Mouse (Mus musculus) colon, adult 2 months (tissue): ENCODE results near the gene Rras2. TPM values are rescaled to one million over a fixed set of nuclear protein-coding genes. Genes with fewer than 3 reads are reported as not detected.

Experiments used
- polyA plus RNA-seq: library from polyadenylated mRNA; depleted of rRNA; stranded (reverse); fragments of >200 nt; gene quantifications from 2 replicates; pipeline ENCODE4 v1.2.3, GENCODE M21; 2012; rRNA removed

The Rras2 gene
- polyA plus RNA-seq, result 24.5 and 30.6 TPM in 2 replicates

GRCm38 (mm10) chr7:114117444-114117905 lies at the start of gene Rras2:
Gene Rras2 (minus strand): TSS chr7:114117781.

Other genes with a start within 250 kb of the Rras2 start
- 26.7 and 39.6 TPM in 2 replicates for gene Copb1, start 136.9 kb upstream of the Rras2 start, polyA plus RNA-seq
- 44.9 and 47.2 TPM in 2 replicates for gene Psma1, start 158.3 kb upstream of the Rras2 start, polyA plus RNA-seq